Mouse (Mus musculus): ENCODE measurements at regions not wholly inside any gene's neighbourhood (a gene's known extent, or its start where the extent isn't known, plus 50 kb on each side); places are given as distances from the start of the nearest gene placed in this dataset.

- H3K27me3 ChIP-seq (ENCODE audit: control insufficient read depth, insufficient read depth, low read length) = no peaks in the 10 kb centered on the region
- DNase-seq (ENCODE audit: low spot score) = no peak
- H3K4me2 ChIP-seq (ENCODE audit: low read depth) = no peak overlapping the region
- no peaks in the 10 kb centered on the region for H3K36me3 ChIP-seq (ENCODE audit: control insufficient read depth, insufficient read depth, low read length)
- WGBS = 85% methylated on average over 4 of the region's 4 CpGs
- no peak for ATAC-seq (ENCODE audit: insufficient read depth, low FRiP score, low TSS enrichment)
- H3K27ac ChIP-seq (ENCODE audit: low read depth, low read length) = no peak overlapping the region
- no peak overlapping the region for H3K9ac ChIP-seq (ENCODE audit: low read length)
- 0 out of 2 replicates have a peak, but pooled peaks cover 2% of the 10 kb centered on the region for H3K4me1 ChIP-seq (ENCODE audit: control insufficient read depth, insufficient read depth, low read length)
- H3K4me3 ChIP-seq (ENCODE audit: low read depth, low read length) = no peak overlapping the region
- H3K9me3 ChIP-seq (ENCODE audit: control insufficient read depth, low read length) = no peaks in the 10 kb centered on the region
These were observed 319.1 kb downstream of the Elavl2 start for GRCm38 (mm10) chr4:91081447-91081846.

GRCm38 (mm10) chr4:91080620-91081441, 319.8 kb downstream of the Elavl2 start:
- Histone ChIP-seq H3K27me3 (ENCODE audit: control insufficient read depth, insufficient read depth, low read length) (no peaks in the 10 kb centered on the region), H3K36me3 (ENCODE audit: control insufficient read depth, insufficient read depth, low read length) (no peaks in the 10 kb centered on the region), H3K27ac (ENCODE audit: low read depth, low read length) (no peak overlapping the region), H3K9me3 (ENCODE audit: control insufficient read depth, low read length) (no peaks in the 10 kb centered on the region), H3K4me2 (ENCODE audit: low read depth) (no peak overlapping the region), H3K4me3 (ENCODE audit: low read depth, low read length) (no peak overlapping the region), H3K9ac (ENCODE audit: low read length) (no peak overlapping the region), H3K4me1 (ENCODE audit: control insufficient read depth, insufficient read depth, low read length) (0 out of 2 replicates have a peak, but pooled peaks cover 2% of the 10 kb centered on the region)
- ATAC-seq (ENCODE audit: insufficient read depth, low FRiP score, low TSS enrichment) = peak; percentile 31; the same call in 1 of the 2 replicates
- 21% methylated on average over 10 of the region's 10 CpGs for WGBS
- DNase-seq (ENCODE audit: low spot score) = peak; percentile 36

GRCm38 (mm10) chr4:91071263-91071662, 329.3 kb downstream of the Elavl2 start:
- no peak for ATAC-seq (ENCODE audit: insufficient read depth, low FRiP score, low TSS enrichment)
- Histone ChIP-seq H3K4me1 (ENCODE audit: control insufficient read depth, insufficient read depth, low read length) (no peaks in the 10 kb centered on the region), H3K4me3 (ENCODE audit: low read depth, low read length) (no peak overlapping the region), H3K27me3 (ENCODE audit: control insufficient read depth, insufficient read depth, low read length) (no peaks in the 10 kb centered on the region), H3K9ac (ENCODE audit: low read length) (no peak overlapping the region), H3K4me2 (ENCODE audit: low read depth) (no peak overlapping the region), H3K9me3 (ENCODE audit: control insufficient read depth, low read length) (no peaks in the 10 kb centered on the region), H3K27ac (ENCODE audit: low read depth, low read length) (no peak overlapping the region), H3K36me3 (ENCODE audit: control insufficient read depth, insufficient read depth, low read length) (no peaks in the 10 kb centered on the region)
- DNase-seq (ENCODE audit: low spot score) = no peak
- WGBS = 89% methylated on average over 2 of the region's 2 CpGs

GRCm38 (mm10) chr4:91060933-91061332, 339.7 kb downstream of the Elavl2 start:
- no peaks in the 10 kb centered on the region for H3K4me1 ChIP-seq (ENCODE audit: control insufficient read depth, insufficient read depth, low read length)
- H3K27ac ChIP-seq (ENCODE audit: low read depth, low read length) = no peak overlapping the region
- H3K9me3 ChIP-seq (ENCODE audit: control insufficient read depth, low read length) = no peaks in the 10 kb centered on the region
- no peaks in the 10 kb centered on the region for H3K36me3 ChIP-seq (ENCODE audit: control insufficient read depth, insufficient read depth, low read length)
- no peak overlapping the region for H3K4me2 ChIP-seq (ENCODE audit: low read depth)
- DNase-seq (ENCODE audit: low spot score) = no peak
- ATAC-seq (ENCODE audit: insufficient read depth, low FRiP score, low TSS enrichment) = no peak
- H3K27me3 ChIP-seq (ENCODE audit: control insufficient read depth, insufficient read depth, low read length) = no peaks in the 10 kb centered on the region
- 86% methylated on average over 2 of the region's 2 CpGs for WGBS
- no peak overlapping the region for H3K4me3 ChIP-seq (ENCODE audit: low read depth, low read length)
- no peak overlapping the region for H3K9ac ChIP-seq (ENCODE audit: low read length)

- Histone ChIP-seq H3K27ac (ENCODE audit: low read depth, low read length) (no peak overlapping the region), H3K4me3 (ENCODE audit: low read depth, low read length) (no peak overlapping the region), H3K9me3 (ENCODE audit: control insufficient read depth, low read length) (no peaks in the 10 kb centered on the region), H3K4me1 (ENCODE audit: control insufficient read depth, insufficient read depth, low read length) (no peaks in the 10 kb centered on the region), H3K4me2 (ENCODE audit: low read depth) (no peak overlapping the region), H3K36me3 (ENCODE audit: control insufficient read depth, insufficient read depth, low read length) (no peaks in the 10 kb centered on the region), H3K27me3 (ENCODE audit: control insufficient read depth, insufficient read depth, low read length) (no peaks in the 10 kb centered on the region), H3K9ac (ENCODE audit: low read length) (no peak overlapping the region)
- ATAC-seq (ENCODE audit: insufficient read depth, low FRiP score, low TSS enrichment) (no peak), DNase-seq (ENCODE audit: low spot score) (no peak)
- WGBS = 91% methylated on average over 2 of the region's 2 CpGs
These were observed 348.7 kb downstream of the Elavl2 start for GRCm38 (mm10) chr4:91051913-91052312.

GRCm38 (mm10) chr4:91029462-91029861, 371.1 kb downstream of the Elavl2 start:
- H3K4me1 ChIP-seq (ENCODE audit: control insufficient read depth, insufficient read depth, low read length) = no peaks in the 10 kb centered on the region
- H3K9ac ChIP-seq (ENCODE audit: low read length) = no peak overlapping the region
- H3K36me3 ChIP-seq (ENCODE audit: control insufficient read depth, insufficient read depth, low read length) = no peaks in the 10 kb centered on the region
- DNase-seq (ENCODE audit: low spot score) (no peak), ATAC-seq (ENCODE audit: insufficient read depth, low FRiP score, low TSS enrichment) (no peak)
- no peak overlapping the region for H3K4me3 ChIP-seq (ENCODE audit: low read depth, low read length)
- H3K27ac ChIP-seq (ENCODE audit: low read depth, low read length) = no peak overlapping the region
- no peaks in the 10 kb centered on the region for H3K27me3 ChIP-seq (ENCODE audit: control insufficient read depth, insufficient read depth, low read length)
- H3K4me2 ChIP-seq (ENCODE audit: low read depth) = no peak overlapping the region
- WGBS = 92% methylated on average over 2 of the region's 2 CpGs
- H3K9me3 ChIP-seq (ENCODE audit: control insufficient read depth, low read length) = no peaks in the 10 kb centered on the region

GRCm38 (mm10) chr4:91028013-91028626, 372.5 kb downstream of the Elavl2 start:
- Histone ChIP-seq H3K27me3 (ENCODE audit: control insufficient read depth, insufficient read depth, low read length) (no peaks in the 10 kb centered on the region), H3K9ac (ENCODE audit: low read length) (no peak overlapping the region), H3K36me3 (ENCODE audit: control insufficient read depth, insufficient read depth, low read length) (no peaks in the 10 kb centered on the region), H3K4me3 (ENCODE audit: low read depth, low read length) (no peak overlapping the region), H3K4me1 (ENCODE audit: control insufficient read depth, insufficient read depth, low read length) (no peaks in the 10 kb centered on the region), H3K27ac (ENCODE audit: low read depth, low read length) (no peak overlapping the region), H3K9me3 (ENCODE audit: control insufficient read depth, low read length) (no peaks in the 10 kb centered on the region), H3K4me2 (ENCODE audit: low read depth) (no peak overlapping the region)
- WGBS = 90% methylated on average over 6 of the region's 6 CpGs
- DNase-seq (ENCODE audit: low spot score) (no peak), ATAC-seq (ENCODE audit: insufficient read depth, low FRiP score, low TSS enrichment) (no peak)

GRCm38 (mm10) chr4:90996388-90997092, 404.0 kb downstream of the Elavl2 start:
- Histone ChIP-seq H3K27me3 (ENCODE audit: control insufficient read depth, insufficient read depth, low read length) (no peaks in the 10 kb centered on the region), H3K9me3 (ENCODE audit: control insufficient read depth, low read length) (no peaks in the 10 kb centered on the region), H3K4me2 (ENCODE audit: low read depth) (no peak overlapping the region), H3K36me3 (ENCODE audit: control insufficient read depth, insufficient read depth, low read length) (no peaks in the 10 kb centered on the region), H3K4me3 (ENCODE audit: low read depth, low read length) (no peak overlapping the region), H3K9ac (ENCODE audit: low read length) (no peak overlapping the region), H3K27ac (ENCODE audit: low read depth, low read length) (no peak overlapping the region), H3K4me1 (ENCODE audit: control insufficient read depth, insufficient read depth, low read length) (no peaks in the 10 kb centered on the region)
- no peak for DNase-seq (ENCODE audit: low spot score)
- ATAC-seq (ENCODE audit: insufficient read depth, low FRiP score, low TSS enrichment) = no peak
- WGBS = 70% methylated on average over 2 of the region's 2 CpGs
